Mouse (Mus musculus) heart, embryonic 13.5 days (tissue): ENCODE data around the gene Rbm8a2. TPM values are rescaled to one million over a fixed set of nuclear protein-coding genes. Genes with fewer than 3 reads are reported as not detected.

ENCODE experiments used
- ATAC-seq: fragments of 200-750 bp; cut with Nextera tagmentation; 2 replicates; pipeline ENCODE4 v1.8.0; 2017; ENCODE audit warnings: moderate TSS enrichment; ENCODE audit not compliant: insufficient number of reproducible peaks, low FRiP score, low TSS enrichment; ENCODE audit errors: extremely low read depth
- H3K27ac ChIP-seq: fragments of 300-500 bp; sonication (generic); replicated peaks from 2 replicates; pipeline ENCODE4 v1.5.1; 2015; ENCODE audit warnings: moderate library complexity, mild to moderate bottlenecking, inconsistent platforms
- H3K27me3 ChIP-seq: fragments of 300-500 bp; sonication (generic); replicated peaks from 2 replicates; pipeline ENCODE4 v1.6.1; 2015; ENCODE audit warnings: mild to moderate bottlenecking, inconsistent platforms
- H3K36me3 ChIP-seq: fragments of 300-500 bp; sonication (generic); 2 replicates; pipeline ENCODE4 v1.6.1; 2015; ENCODE audit warnings: mild to moderate bottlenecking, inconsistent platforms
- H3K4me1 ChIP-seq: fragments of 300-500 bp; sonication (generic); 2 replicates; pipeline ENCODE4 v1.6.1; 2015; ENCODE audit warnings: inconsistent platforms
- H3K4me2 ChIP-seq: fragments of 300-500 bp; sonication (generic); 2 replicates; pipeline ENCODE4 v1.6.1; 2015; ENCODE audit warnings: inconsistent platforms, mild to moderate bottlenecking, moderate library complexity
- H3K4me3 ChIP-seq: fragments of 300-500 bp; sonication (generic); 2 replicates; pipeline ENCODE4 v1.5.1; 2015; ENCODE audit warnings: moderate library complexity, mild to moderate bottlenecking, inconsistent platforms
- H3K9ac ChIP-seq: fragments of 300-500 bp; sonication (generic); 2 replicates; pipeline ENCODE4 v1.6.1; 2015; ENCODE audit warnings: inconsistent platforms, mild to moderate bottlenecking, moderate library complexity
- H3K9me3 ChIP-seq: fragments of 300-500 bp; sonication (generic); 2 replicates; pipeline ENCODE4 v1.6.1; 2016; ENCODE audit warnings: inconsistent platforms
- WGBS: fragments of 180-500 bp; shearing (Covaris S2); methylation state at CpG from one replicate; pipeline ENCODE4 v1.1.7; 2015; ENCODE audit warnings: mixed read lengths; 5-methylcytosine and 5-hydroxymethylcytosine counted together
- polyA plus RNA-seq: library from polyadenylated mRNA; unstranded; fragments of >200 nt; fragmentation: Nextera tagmentation; extraction: Ambion mirVana; gene quantifications from 2 replicates; pipeline ENCODE4 v1.2.1, GENCODE M21; 2015

The Rbm8a2 gene
- polyA plus RNA-seq, 1 experiment from 2014 or later: 0.25 TPM

GRCm38 (mm10) chr1:175988448-175988847, 9.5 kb upstream of the Rbm8a2 start:
- Histone ChIP-seq H3K27me3 (no peaks in the 10 kb centered on the region), H3K4me2 (no peak overlapping the region), H3K4me1 (no peaks in the 10 kb centered on the region), H3K36me3 (no peaks in the 10 kb centered on the region), H3K27ac (no peak overlapping the region), H3K4me3 (no peak overlapping the region), H3K9ac (no peak overlapping the region), H3K9me3 (peaks cover 7% of the 10 kb centered on the region; the same call in 1 of the 2 replicates)
- WGBS: 83% methylated on average over 5 of the region's 5 CpGs
- no peak for ATAC-seq

GRCm38 (mm10) chr1:175970710-175971109, 8.2 kb downstream of the Rbm8a2 start:
- Histone ChIP-seq H3K9ac (no peak overlapping the region), H3K27ac (no peak overlapping the region), H3K36me3 (no peaks in the 10 kb centered on the region), H3K4me2 (no peak overlapping the region), H3K27me3 (no peaks in the 10 kb centered on the region), H3K4me1 (no peaks in the 10 kb centered on the region), H3K9me3 (no peaks in the 10 kb centered on the region), H3K4me3 (no peak overlapping the region)
- ATAC-seq: no peak
- 79% methylated on average over 5 of the region's 5 CpGs for WGBS

GRCm38 (mm10) chr1:175967004-175967745, 11.7 kb downstream of the Rbm8a2 start:
- H3K36me3 ChIP-seq: no peaks in the 10 kb centered on the region
- no peak for ATAC-seq
- no peak overlapping the region for H3K27ac ChIP-seq
- 73% methylated on average over 5 of the region's 5 CpGs for WGBS
- H3K4me3 ChIP-seq: no peak overlapping the region
- H3K9me3 ChIP-seq: no peaks in the 10 kb centered on the region
- H3K27me3 ChIP-seq: no peaks in the 10 kb centered on the region
- no peak overlapping the region for H3K4me2 ChIP-seq
- H3K9ac ChIP-seq: no peak overlapping the region
- no peaks in the 10 kb centered on the region for H3K4me1 ChIP-seq

- no peaks in the 10 kb centered on the region for H3K4me1 ChIP-seq
- H3K4me3 ChIP-seq: no peak overlapping the region
- H3K9me3 ChIP-seq: no peaks in the 10 kb centered on the region
- H3K9ac ChIP-seq: no peak overlapping the region
- H3K27ac ChIP-seq: no peak overlapping the region
- no peaks in the 10 kb centered on the region for H3K27me3 ChIP-seq
- WGBS: 67% methylated on average over 2 of the region's 2 CpGs
- H3K36me3 ChIP-seq: no peaks in the 10 kb centered on the region
- H3K4me2 ChIP-seq: no peak overlapping the region
- ATAC-seq: no peak; the same call in 1 of the 2 replicates
These were observed 17.1 kb downstream of the Rbm8a2 start for GRCm38 (mm10) chr1:175961786-175962185.

- 0 out of 2 replicates have a peak, but pooled peaks cover 4% of the 10 kb centered on the region for H3K9me3 ChIP-seq
- no peaks in the 10 kb centered on the region for H3K27me3 ChIP-seq
- no peaks in the 10 kb centered on the region for H3K36me3 ChIP-seq
- ATAC-seq: no peak
- H3K4me2 ChIP-seq: no peak overlapping the region
- no peak overlapping the region for H3K9ac ChIP-seq
- 80% methylated on average over 2 of the region's 2 CpGs for WGBS
- no peaks in the 10 kb centered on the region for H3K4me1 ChIP-seq
- no peak overlapping the region for H3K4me3 ChIP-seq
- H3K27ac ChIP-seq: no peak overlapping the region
These were observed 28.1 kb downstream of the Rbm8a2 start for GRCm38 (mm10) chr1:175950851-175951250.

- no peak overlapping the region for H3K9ac ChIP-seq
- H3K27ac ChIP-seq: no peak overlapping the region
- ATAC-seq: no peak
- no peaks in the 10 kb centered on the region for H3K27me3 ChIP-seq
- no peaks in the 10 kb centered on the region for H3K4me1 ChIP-seq
- no peaks in the 10 kb centered on the region for H3K36me3 ChIP-seq
- WGBS: 73% methylated on average over 3 of the region's 3 CpGs
- 0 out of 2 replicates have a peak, but pooled peaks cover 4% of the 10 kb centered on the region for H3K9me3 ChIP-seq
- H3K4me3 ChIP-seq: no peak overlapping the region
- H3K4me2 ChIP-seq: no peak overlapping the region
These were observed 28.5 kb downstream of the Rbm8a2 start for GRCm38 (mm10) chr1:175950421-175950820.

- H3K36me3 ChIP-seq: no peaks in the 10 kb centered on the region
- WGBS: 69% methylated on average over 4 of the region's 4 CpGs
- H3K4me1 ChIP-seq: no peaks in the 10 kb centered on the region
These were observed 32.1 kb downstream of the Rbm8a2 start for GRCm38 (mm10) chr1:175946718-175947315.

GRCm38 (mm10) chr1:175943168-175943567, 35.7 kb downstream of the Rbm8a2 start:
- no peak for ATAC-seq
- no peak overlapping the region for H3K4me3 ChIP-seq
- no peaks in the 10 kb centered on the region for H3K4me1 ChIP-seq
- H3K9me3 ChIP-seq: no peaks in the 10 kb centered on the region
- no peaks in the 10 kb centered on the region for H3K36me3 ChIP-seq
- H3K4me2 ChIP-seq: no peak overlapping the region
- no peaks in the 10 kb centered on the region for H3K27me3 ChIP-seq
- no peak overlapping the region for H3K9ac ChIP-seq
- 73% methylated on average over 7 of the region's 7 CpGs for WGBS
- H3K27ac ChIP-seq: no peak overlapping the region

More at GRCm38 (mm10) chr1:175946718-175947315, 32.1 kb downstream of the Rbm8a2 start:
- no peaks in the 10 kb centered on the region for H3K27me3 ChIP-seq
- H3K9ac ChIP-seq: no peak overlapping the region
- no peak for ATAC-seq
- H3K27ac ChIP-seq: no peak overlapping the region
- H3K9me3 ChIP-seq: no peaks in the 10 kb centered on the region
- H3K4me2 ChIP-seq: no peak overlapping the region
- no peak overlapping the region for H3K4me3 ChIP-seq

GRCm38 (mm10) chr1:175938731-175939130, 40.2 kb downstream of the Rbm8a2 start:
- Histone ChIP-seq H3K4me3 (no peak overlapping the region), H3K36me3 (no peaks in the 10 kb centered on the region), H3K4me1 (no peaks in the 10 kb centered on the region), H3K9me3 (no peaks in the 10 kb centered on the region), H3K4me2 (no peak overlapping the region), H3K27me3 (no peaks in the 10 kb centered on the region; the same call in 1 of the 2 replicates), H3K9ac (no peak overlapping the region), H3K27ac (no peak overlapping the region)
- ATAC-seq: no peak
- WGBS: 79% methylated on average over 3 of the region's 3 CpGs

- Histone ChIP-seq H3K4me3 (peak overlapping the region; percentile 28; the same call in 1 of the 2 replicates), H3K4me1 (no peaks in the 10 kb centered on the region), H3K9ac (peak overlapping the region; percentile 66), H3K4me2 (peak overlapping the region; percentile 65), H3K9me3 (no peaks in the 10 kb centered on the region), H3K27ac (no peak overlapping the region), H3K27me3 (no peaks in the 10 kb centered on the region; the same call in 1 of the 2 replicates), H3K36me3 (no peaks in the 10 kb centered on the region)
- 7% methylated on average over 11 of the region's 11 CpGs for WGBS
- ATAC-seq: no peak
These were observed 42.6 kb downstream of the Rbm8a2 start for GRCm38 (mm10) chr1:175936282-175936737.

GRCm38 (mm10) chr1:175931391-175931790, 47.5 kb downstream of the Rbm8a2 start:
- ATAC-seq: no peak
- Histone ChIP-seq H3K27ac (no peak overlapping the region), H3K4me2 (no peak overlapping the region), H3K4me3 (no peak overlapping the region), H3K36me3 (no peaks in the 10 kb centered on the region), H3K4me1 (no peaks in the 10 kb centered on the region), H3K27me3 (no peaks in the 10 kb centered on the region; the same call in 1 of the 2 replicates), H3K9me3 (no peaks in the 10 kb centered on the region), H3K9ac (no peak overlapping the region)
- WGBS: 92% methylated on average over 5 of the region's 5 CpGs
